Mouse (Mus musculus) urinary bladder, postnatal 4 days (tissue): ENCODE results near the gene Derl2.

Experiments used
- DNase-seq, 2 experiments: peaks; one replicate each; pipeline ENCODE4 v3.0.0; 2021 to 2022; ENCODE audit warnings: low spot score in 2 of 2

Derl2 gene

DNA sequence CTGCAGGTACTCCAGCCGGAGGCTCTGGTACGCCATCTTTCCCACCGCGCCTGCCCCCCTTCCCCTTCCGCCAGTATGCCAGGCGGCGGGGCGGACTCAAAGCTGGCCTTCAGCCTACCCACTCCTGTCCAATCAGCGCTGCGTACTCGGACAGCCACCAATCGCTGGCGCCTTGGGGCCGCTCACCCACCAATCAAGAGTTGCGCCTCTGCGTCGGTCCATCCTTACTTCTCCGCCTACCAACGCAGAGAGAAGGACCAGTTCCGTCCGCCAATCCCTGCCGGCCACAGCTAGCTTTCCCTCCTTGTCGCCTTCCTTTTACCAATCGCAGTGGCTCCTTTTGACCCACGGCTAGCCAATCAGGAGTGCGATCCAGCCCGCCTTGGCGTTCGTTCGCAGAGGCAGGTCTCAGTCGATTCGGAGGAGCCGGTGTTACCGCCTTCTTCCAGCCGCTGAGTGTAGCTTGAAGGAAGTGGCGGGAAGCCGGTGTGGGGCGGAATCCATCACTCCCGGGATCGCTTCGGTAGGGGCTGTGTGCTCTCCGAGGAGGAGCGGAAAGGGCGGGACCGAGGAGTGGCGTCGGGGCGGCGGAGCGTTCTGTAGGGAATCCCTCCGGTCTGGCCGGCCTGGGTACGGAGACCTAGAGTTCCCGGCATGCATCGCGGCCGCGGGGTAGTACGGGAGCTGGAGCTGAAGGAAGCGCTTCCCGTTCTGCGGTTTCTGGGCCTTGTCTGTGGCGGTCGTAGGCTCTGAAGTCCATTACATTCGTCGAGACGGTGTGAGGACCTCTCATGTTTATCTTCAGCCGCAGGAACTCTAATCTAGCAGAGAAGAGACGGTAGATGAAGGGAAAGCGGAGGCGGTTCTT lies at the start of gene Derl2, which contains the start of gene Mis12:
Gene Derl2 (minus strand): TSS at position 641 of the 868 bp plus-strand sequence.
Gene Mis12 (plus strand): TSS at position 411 of the 868 bp plus-strand sequence.
- peak; percentile 97 to 99 for DNase-seq

DNA sequence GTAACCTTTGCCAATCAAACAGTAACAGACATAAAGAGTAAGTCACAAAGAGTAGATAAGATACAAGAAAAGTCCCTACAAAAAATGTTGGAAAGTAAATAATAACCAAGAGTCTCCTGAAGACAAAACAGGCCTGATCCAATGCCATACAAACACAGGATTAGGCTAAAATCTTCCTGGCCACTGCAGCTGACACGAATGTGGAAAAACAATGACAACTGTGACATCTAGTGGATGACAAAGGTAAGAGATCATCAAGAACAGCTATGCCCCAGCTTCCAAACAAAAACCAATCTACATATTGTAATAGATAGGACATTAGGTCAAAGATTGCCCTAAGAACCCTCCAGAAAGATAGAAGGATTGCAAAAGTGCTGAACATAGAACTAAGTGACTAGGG lies 32.9 kb upstream of the Derl2 start:
- no peak for DNase-seq

DNA sequence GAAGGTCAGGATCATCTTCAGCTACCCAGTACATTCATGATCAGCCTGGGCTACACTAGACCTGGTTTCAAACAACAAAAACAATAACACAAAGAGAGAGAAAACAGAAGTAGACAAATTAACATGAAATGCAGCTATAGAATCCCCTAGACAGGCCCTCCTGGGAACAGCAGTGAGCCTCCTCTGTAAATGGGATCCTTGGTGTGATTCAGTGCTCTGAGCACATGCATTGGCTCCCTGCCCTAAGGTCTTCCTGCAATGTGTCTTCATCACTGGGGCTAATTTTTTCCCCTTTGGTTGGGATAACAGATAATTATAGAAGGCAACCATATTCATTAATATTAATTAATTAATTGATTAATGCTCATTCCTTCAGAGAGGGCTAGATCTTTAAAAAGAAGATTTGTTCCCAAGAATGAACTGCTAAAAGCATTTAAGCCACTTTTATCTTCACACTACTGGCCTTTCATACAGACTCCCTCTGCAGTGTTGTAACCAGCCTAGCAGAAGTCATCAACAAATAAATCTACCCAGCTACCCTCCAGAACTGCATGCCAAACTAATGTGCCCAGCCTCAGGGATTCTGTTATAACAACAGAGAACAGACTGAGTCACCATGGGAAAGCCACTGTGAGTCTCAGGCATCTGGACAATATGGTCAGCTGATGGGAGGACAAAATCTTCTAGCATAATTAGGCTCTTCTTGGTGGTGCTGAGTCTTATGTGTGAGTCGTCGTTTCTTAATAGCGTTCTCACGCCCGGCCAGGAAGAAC lies 20.1 kb upstream of the Derl2 start:
- DNase-seq = no peak

DNA sequence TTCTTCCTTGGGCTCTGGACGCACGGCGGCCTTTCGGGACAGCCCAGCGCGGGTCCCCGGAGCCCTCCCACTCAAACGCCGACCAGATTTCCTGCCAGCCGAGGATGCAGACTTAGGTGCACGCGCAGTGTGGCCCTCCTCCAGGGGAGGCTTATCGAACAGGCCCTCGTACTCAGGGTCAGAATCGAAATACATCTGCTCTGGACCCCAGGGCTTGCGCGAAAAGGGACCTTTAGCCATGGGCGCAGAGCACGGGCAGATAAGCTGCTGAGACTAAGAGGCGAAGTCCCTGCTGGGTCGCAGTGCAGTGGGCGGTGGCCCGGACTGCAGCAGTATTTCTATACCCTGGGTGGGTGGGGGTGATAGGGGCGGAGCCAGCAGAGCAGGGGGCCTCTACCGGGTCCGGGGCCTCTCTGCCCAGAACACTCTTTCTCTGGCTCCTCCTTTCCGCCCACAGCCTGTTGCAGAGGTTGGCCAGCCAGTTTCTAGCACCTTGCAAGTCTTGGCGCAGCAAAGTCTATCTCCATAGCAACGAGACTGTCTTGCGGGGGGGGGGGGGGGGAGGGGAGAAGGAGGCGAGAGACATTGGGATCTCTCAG lies 13.6 kb upstream of the Derl2 start, which contains the start of gene 6330403K07Rik:
Gene 6330403K07Rik (minus strand): TSS at position 351 of the 599 bp plus-strand sequence.
- DNase-seq = peak; percentile 53 to 60

DNA sequence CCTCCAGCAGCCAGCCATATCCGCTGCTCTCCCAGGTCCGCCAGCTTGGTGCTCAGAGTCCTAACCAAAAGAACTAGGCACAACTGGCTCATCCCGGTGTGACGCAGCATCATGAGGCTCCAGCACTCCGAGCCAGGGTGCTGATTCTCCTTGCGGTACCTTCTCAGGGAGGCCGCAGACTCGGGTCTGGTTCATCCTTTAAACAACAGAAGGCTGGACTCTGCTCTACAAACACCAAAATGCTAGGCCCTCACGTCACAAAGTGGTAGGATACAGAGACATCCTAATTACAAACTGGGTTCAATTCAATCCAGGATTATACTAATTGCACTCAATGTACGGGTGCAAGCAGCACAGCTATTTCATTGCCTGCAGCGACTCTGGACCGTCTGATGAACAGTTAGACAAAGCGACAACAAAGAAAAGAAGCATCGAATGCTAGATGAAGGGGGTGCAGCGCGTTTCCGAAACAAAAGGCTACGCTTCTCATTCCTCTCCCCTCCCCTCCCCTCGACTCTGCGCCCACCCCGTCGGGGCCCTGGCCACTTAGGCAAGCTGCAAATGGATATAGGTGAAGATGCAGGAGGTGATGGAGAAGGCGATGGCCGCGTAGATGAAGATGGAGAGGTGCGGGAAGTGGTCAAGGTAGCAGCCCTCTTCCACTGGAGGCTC lies 13.0 kb upstream of the Derl2 start:
- no peak for DNase-seq

DNA sequence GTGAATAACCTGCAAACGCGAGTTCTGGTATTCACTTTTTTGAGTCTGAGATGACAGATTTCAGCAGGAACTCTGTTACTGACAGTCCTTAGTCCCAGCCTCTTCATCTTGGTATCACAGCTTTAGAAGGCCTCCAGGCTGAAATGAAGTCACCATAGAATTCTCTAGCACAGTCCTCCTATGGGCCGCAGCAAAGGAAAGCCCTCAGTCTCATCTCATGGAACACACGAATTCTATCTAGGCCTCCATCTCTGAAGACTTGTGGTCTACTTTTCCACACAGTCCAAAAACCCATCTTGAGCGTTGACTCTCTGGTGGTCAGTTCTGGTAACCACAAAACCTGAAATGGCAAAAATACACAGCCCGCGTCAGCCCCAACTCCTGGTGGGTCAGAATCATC lies 12.4 kb upstream of the Derl2 start:
- no peak for DNase-seq

DNA sequence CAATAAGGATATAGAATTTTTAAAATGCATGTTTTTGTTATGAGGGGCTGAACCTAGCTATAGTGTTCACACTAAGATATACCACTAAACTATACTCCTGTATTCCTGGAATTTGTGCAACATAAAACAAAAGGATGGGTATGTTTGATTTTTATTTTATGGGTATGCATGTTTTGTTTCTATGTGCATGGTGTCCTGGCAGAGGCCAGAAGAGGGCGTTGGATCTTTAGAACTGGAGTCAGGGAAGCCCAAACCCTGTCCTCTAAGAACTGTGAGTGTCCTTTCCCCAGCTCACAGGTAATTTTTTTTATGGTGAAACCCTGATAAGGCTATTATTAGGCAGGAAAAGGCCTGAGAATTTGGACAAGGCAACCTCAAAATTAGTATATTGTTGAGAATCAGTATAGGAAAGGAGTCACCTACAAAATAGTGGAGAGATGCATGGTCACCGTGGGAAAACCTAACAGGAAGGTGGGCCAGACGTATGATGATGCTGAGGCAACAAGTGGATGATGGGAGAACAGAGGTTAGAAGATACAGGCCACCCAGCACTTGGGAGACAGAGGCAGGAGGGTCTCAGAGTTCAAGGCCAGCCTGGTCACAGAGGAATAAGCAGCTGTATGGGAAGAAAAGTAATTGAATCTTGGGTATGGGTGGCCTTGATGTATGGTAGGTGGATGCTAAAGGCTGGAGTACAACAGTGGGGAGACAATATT lies 9.9 kb upstream of the Derl2 start:
- no peak for DNase-seq

DNA sequence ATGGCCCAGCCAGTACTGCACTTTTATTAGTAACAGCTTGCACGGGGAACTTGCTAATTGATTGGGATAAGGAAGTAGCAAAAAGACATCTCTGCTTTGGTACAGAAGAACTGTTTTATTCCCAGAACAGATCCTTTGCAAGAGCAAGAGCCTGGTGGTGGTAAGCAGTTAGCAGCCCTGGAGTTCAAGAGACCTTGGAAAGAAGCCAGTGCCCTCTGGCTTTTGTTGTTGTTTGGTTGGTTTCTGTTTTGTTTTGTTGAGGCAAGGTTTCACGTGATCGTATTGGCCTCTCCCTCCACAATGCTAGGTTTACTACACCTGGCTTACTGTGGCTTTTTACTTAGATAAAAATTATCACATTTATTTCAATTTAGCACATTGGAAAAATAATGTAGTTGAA lies 8.6 kb upstream of the Derl2 start:
- DNase-seq = no peak

DNA sequence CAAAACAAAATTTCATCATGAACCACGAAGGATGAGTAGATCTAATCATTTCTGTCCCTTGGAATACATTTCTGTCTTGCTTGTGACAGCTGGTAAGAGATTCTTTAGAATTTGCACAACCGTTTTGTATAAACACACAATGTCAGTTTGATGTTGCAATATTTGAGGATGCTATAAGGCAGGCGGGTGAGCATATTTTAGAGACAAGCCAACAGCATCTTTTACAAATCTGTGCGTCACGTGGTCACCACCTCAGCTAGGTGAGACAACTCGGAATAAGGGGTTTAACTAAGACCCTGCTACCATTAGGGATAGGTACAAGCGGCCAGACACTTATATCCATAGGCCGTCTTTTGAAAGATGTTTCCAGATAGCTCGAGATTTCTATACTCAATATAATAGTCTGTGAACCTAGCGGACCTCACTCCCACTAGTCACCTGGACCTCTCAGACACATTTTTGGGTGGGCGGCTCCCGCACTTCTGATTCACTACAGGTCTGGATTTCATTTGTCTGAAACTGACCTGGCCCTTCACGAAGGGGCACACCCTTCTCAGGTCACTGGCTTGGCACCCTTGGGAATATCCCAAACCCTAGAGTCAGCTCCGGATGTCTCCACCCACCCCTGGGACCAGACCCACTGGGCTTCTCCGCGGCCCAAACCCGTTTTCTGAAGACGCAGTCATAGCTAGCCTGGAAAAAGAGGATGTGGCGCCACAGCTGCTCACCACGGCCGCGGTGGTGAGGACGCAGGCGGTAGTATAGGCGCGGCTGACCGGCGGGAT lies 1.0 kb downstream of the Derl2 start:
- DNase-seq = no peak

DNA sequence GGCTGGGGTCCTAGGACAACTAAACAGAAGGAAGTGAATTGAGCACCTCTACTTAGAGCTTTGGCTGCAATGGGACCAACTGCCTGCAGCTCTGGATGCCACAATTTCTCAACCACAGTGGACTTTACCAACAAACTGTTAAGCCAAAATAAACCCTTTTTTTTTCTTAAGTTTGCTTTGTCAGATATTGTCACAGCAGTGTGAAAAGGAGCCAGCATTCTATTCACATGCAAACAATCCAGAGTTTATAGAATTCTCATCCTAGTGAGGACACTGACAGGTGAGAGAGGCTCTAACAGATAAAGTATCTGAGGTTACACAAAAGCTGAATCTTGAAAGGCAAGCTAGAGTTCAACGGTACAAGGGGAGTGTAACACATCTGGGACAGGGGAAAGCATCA lies 2.6 kb downstream of the Derl2 start:
- DNase-seq = no peak

DNA sequence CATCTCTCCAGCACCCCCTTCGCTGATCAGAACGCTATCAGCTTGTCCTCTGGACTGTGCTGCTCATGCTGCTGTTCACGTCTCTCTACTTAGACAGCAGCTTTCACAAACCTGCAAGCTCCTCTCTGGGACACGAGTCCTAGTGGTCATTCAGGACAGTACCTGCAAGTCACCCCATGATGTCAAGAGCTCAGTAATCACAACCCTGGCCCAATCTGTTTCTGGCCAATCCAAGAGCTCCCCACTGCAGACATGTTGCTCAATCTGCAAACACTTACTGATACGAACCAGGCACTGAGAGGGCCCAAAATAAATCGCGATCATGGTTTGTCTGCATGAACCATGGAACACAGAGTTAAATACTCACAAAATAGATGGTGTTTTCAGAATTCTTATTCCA lies 6.9 kb downstream of the Derl2 start:
- no peak for DNase-seq

DNA sequence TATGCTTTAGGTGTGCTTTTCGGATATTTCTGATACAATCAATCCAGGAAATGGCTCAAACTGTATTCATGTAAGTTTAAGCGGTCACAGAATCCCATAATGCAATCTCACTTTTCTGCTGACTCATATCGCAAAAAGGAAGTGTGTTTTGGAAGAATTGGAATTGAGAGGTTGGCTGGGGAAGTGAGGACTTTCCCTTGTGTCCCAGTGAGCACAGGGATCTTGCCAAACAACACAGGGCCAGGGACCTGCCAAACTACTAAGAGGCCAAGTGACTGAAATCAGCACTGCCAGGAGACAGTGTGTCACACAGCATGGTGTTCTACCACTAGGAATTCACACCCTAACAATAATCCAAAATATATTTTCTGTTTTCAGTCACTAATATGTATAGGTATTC lies 11.3 kb downstream of the Derl2 start:
- DNase-seq = no peak

DNA sequence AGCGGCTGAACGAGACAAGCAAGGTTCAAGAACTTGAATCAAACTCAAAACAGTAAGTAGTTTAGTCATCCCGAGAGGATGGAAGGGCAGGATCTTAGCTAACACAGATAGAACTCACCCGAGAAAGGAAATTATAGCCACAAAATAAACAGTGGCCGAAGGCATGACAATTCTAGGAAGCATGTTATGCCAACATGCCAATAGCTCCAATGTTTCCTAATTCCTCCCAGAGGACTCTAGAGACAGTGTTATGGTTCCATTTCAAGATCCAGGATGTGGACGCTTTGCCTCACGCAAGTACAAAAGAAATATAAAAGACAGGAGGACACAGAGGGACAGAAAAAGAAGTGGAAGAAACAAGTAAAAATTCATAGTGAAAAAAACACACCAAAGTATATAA lies 11.8 kb downstream of the Derl2 start:
- no peak for DNase-seq

DNA sequence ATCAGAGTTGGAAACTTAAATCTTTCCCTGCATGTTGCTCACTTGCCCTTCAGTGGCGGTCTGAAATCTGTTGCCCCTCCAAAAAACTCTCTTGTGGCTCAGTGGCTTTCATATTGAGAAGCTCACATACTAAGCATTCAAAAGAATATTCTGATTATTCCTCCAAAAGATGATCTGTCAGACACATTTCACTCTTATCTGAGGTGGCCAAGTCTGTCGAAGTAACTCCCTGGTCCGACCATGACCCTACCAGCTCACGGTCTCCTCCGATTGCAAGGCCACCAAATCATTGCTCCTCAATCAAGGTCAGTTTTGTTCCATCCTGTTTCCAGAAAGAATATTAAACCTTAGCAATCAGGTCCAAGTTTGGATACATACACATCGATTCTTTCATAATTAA lies 12.6 kb downstream of the Derl2 start:
- DNase-seq = no peak

DNA sequence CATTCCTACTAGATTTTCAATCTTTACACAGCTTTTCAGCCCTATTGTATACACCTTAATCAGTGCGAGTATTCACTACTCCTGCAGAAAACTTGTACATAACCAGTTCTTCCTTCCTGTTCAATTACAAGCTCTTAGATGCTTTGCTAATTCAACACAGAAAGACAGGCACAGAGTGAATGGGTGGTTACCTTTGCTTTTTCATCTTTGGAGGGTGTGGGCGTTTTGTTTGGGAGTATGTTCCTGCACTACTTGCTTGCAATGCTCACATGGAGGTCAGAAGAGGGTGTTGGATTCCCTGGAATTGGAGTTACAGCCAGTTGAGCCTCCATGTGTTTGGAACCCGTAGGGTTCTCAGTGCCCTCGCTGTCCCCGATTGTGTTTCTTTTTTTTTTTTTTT lies 14.6 kb downstream of the Derl2 start:
- DNase-seq = no peak

DNA sequence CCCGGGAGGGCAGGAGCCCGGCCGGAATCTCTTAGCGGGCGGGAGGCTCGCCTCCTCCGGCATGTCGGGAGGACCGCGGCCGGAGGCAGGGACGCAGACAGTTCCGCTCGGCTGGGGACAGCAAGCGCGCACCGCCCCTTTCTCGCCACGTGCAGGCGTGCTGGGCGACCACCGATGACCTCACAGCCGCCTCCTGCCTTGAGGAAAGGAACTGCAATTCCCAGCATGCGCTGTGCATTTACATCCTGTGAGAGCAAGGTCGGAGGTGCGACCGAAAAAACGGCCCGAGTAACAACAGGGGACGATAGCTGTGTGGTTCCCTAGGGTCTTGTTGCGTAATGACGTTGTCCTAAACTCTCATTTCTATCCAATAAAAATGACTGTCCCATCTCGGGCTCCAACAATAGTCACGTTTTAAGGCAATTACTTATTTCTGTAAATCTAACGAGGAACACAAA lies 15.3 kb downstream of the Derl2 start, which contains the start of gene Dhx33:
Gene Dhx33 (minus strand): TSS at position 122 of the 458 bp plus-strand sequence.
- peak; percentile 95 to 96 for DNase-seq

DNA sequence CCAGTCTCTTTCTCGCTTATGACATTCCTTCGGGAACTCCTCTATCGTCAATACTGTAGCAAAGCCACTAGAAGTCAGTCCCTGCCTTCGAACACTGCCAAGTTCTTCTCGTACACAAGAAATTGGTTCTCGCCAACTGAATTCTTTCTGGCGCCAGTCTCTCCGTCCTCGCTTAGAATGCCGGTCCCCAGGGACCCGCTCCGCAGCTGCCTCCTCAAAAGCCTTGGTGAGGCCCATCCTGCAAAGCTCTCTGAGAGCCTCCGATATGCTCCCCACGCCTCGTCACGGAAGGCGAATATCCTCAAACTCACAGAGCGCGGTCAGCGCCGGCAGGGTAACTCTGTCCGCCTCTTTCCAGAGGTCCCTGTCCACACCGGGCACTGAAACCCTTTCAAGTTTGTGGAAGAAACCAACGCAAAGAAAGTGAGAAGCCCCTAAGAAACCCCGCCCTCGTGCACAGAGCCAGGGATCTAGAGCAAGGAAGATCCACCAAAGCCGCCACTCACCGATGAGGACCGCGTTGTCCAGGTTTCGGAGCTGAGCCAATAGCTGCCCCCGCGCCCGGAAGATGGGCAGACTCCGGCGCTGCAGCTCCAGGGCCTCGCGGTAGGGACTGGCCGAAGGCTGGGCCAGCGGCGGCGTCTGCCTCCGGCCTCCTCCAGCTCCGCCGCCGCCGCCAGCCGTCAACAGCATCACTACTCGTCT lies 15.9 kb downstream of the Derl2 start:
- DNase-seq = peak in 1 of 2 experiments; percentile 63

DNA sequence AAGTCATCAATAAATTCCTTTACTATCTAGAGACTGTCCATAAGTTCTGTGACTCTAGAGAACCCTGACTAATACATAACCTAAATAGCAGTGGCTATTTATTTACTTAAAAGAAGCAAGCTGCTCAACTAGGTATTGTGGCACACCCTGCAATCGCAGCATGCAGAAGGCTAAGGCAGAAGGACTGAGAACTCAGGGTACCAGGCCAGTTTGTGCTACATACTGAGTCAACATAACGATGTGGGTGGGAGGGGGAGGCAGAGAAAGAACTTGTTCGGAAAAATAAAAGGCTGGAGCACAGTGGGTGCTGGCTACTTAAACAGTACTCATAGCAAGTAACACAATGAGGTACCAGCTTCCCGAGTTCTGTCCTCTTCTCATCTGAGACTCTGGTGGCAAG lies 18.5 kb downstream of the Derl2 start:
- DNase-seq = no peak

DNA sequence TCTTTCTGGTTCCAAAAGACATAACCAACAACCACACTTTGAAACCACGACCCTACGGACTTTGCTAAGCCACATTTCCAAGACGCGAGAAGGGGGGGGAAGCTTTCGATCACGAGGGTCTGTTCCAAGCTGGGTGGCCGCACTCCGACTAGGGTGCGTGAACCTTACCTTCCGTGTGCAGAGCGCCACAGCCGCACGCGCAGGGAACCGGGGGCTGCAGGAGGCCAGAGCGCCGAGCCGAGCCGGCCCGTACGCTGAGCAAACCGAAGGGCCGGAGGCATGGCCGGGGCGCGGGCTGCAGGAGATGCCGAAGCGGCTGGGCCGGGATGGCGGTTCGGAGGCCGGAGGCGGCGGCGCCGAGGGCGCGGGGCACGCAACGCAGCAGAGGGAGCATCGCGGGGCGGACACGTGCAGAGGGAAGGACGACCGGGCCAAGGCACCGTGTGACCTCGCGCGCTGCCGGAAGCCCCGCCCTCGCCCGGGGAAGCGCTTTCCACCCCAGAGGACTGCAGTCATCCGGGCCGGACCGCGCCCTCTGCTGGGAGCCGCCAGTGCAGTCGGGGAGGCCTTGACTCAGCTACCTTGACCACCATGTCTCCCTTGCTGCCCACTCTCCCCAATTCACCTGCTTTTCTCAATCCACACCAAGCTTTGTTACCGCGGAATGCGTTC lies 36.9 kb downstream of the Derl2 start, which contains the start of gene C1qbp:
Gene C1qbp (minus strand): TSS at position 470 of the 672 bp plus-strand sequence.
- DNase-seq = peak; percentile 91 to 98
